Mouse (Mus musculus) olfactory bulb, adult 2 months (tissue): Measurements from ENCODE around the gene Paqr8.

Experiments used
- CTCF ChIP-seq: fragments of 200-500 bp; IDR thresholded peaks from 2 replicates; pipeline ENCODE4 v1.5.1; 2012; ENCODE audit warnings: low read depth, mild to moderate bottlenecking, low read length, moderate library complexity; ENCODE audit not compliant: insufficient read depth
- POLR2A ChIP-seq: fragments of 200-500 bp; IDR thresholded peaks from 2 replicates; pipeline ENCODE4 v1.6.1; 2012; ENCODE audit warnings: mild to moderate bottlenecking, low read depth, low read length, moderate library complexity; ENCODE audit not compliant: insufficient read depth

DNA sequence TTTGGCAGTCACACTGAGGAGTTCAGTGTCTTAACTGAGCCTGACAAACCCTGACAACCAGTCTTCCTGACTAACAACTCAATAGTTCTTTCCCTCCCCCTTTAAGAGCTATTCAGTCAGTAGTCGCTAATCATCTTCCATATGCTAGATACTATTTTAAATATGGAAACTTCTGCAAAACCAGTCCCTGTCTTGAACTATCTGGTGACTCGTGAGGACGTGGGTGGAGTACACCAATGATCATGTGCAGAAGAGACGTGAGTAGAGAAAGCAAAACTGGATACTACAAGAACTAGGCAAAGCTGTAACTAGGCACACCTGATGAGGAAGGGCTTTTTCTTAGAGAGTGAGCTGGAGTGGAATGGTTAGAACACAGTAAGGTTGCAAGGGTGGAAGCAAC is 35.5 kb downstream of the Paqr8 start:
- TF ChIP-seq CTCF (no peak), POLR2A (no peak)
